Mouse (Mus musculus): ENCODE results near the gene Card19. TPM values are rescaled to one million over a fixed set of nuclear protein-coding genes. Genes with fewer than 3 reads are reported as not detected.

The Card19 gene
- polyA plus RNA-seq, 1 experiment from 2014 or later = 16.1 TPM

GRCm38 (mm10) chr13:49190876-49191672 is 24.8 kb downstream of the Card19 start:
- H3K9ac ChIP-seq = no peak overlapping the region

GRCm38 (mm10) chr13:49189970-49190870 is 25.6 kb downstream of the Card19 start:
- Histone ChIP-seq H3K4me3 (no peak overlapping the region), H3K9ac (no peak overlapping the region), H3K27ac (no peak overlapping the region), H3K36me3 (ENCODE audit: poor library complexity, severe bottlenecking) (no peaks in the 10 kb centered on the region), H3K9me3 (replicated peaks) (no peaks in the 10 kb centered on the region), H3K27me3 (peaks cover 8% of the 10 kb centered on the region; the same call in 1 of the 2 replicates), H3K4me1 (peaks cover 39% of the 10 kb centered on the region), H3K4me2 (no peak overlapping the region)
- ATAC-seq = no peak
- 82% methylated on average over 12 of the region's 12 CpGs for WGBS

More at GRCm38 (mm10) chr13:49190876-49191672, 24.8 kb downstream of the Card19 start:
- H3K4me1 ChIP-seq = peaks cover 39% of the 10 kb centered on the region
- H3K9me3 ChIP-seq (replicated peaks) = no peaks in the 10 kb centered on the region
- H3K4me3 ChIP-seq = no peak overlapping the region
- peaks cover 8% of the 10 kb centered on the region; the same call in 1 of the 2 replicates for H3K27me3 ChIP-seq
- 0 out of 2 replicates have a peak, but pooled peaks cover under 1% of the 10 kb centered on the region for H3K36me3 ChIP-seq (ENCODE audit: poor library complexity, severe bottlenecking)
- no peak overlapping the region for H3K27ac ChIP-seq
- ATAC-seq = no peak
- 90% methylated on average over 7 of the region's 7 CpGs for WGBS
- no peak overlapping the region for H3K4me2 ChIP-seq

GRCm38 (mm10) chr13:49188966-49189360 is 26.9 kb downstream of the Card19 start:
- no peak for ATAC-seq

GRCm38 (mm10) chr13:49188219-49188965 is 27.4 kb downstream of the Card19 start:
- Histone ChIP-seq H3K27ac (no peak overlapping the region), H3K4me1 (peaks cover 39% of the 10 kb centered on the region), H3K27me3 (peaks cover 8% of the 10 kb centered on the region; the same call in 1 of the 2 replicates), H3K4me2 (peak overlapping the region; percentile 99), H3K4me3 (peak overlapping the region; percentile 67), H3K9me3 (replicated peaks) (no peaks in the 10 kb centered on the region), H3K9ac (peak overlapping the region; percentile 74), H3K36me3 (ENCODE audit: poor library complexity, severe bottlenecking) (no peaks in the 10 kb centered on the region)
- no peak for ATAC-seq
- 31% methylated on average over 15 of the region's 15 CpGs for WGBS

More at GRCm38 (mm10) chr13:49188966-49189360, 26.9 kb downstream of the Card19 start:
- H3K27ac ChIP-seq = no peak overlapping the region
- no peak overlapping the region for H3K4me3 ChIP-seq
- H3K36me3 ChIP-seq (ENCODE audit: poor library complexity, severe bottlenecking) = no peaks in the 10 kb centered on the region
- H3K4me1 ChIP-seq = peaks cover 39% of the 10 kb centered on the region
- H3K9ac ChIP-seq = 0 out of 2 replicates have a peak overlapping the region, but pooled peaks have one; percentile 2
- no peaks in the 10 kb centered on the region for H3K9me3 ChIP-seq (replicated peaks)
- peak overlapping the region; percentile 99; the same call in 1 of the 2 replicates for H3K4me2 ChIP-seq
- WGBS = 57% methylated on average over 2 of the region's 2 CpGs
- peaks cover 8% of the 10 kb centered on the region; the same call in 1 of the 2 replicates for H3K27me3 ChIP-seq

GRCm38 (mm10) chr13:49187288-49188218 is 28.3 kb downstream of the Card19 start, which contains the start of gene Ninj1:
Ninj1 (plus strand) TSS chr13:49187485.
- Histone ChIP-seq H3K27ac (no peak within 1 kb of the TSS), H3K9ac (peak within 1 kb of the TSS; percentile 74), H3K4me2 (peak within 1 kb of the TSS; percentile 99), H3K9me3 (replicated peaks) (no peaks in the 10 kb centered on the region), H3K4me1 (peaks cover 37% of the 10 kb centered on the region), H3K4me3 (peak within 1 kb of the TSS; percentile 67), H3K27me3 (peaks cover 8% of the 10 kb centered on the region; the same call in 1 of the 2 replicates), H3K36me3 (ENCODE audit: poor library complexity, severe bottlenecking) (no peaks in the 10 kb centered on the region)
- peak; percentile 94 for ATAC-seq
- WGBS = under 1% methylated on average over 61 of the region's 87 CpGs

- Histone ChIP-seq H3K4me3 (peak overlapping the region; percentile 67), H3K9ac (peak overlapping the region; percentile 74), H3K4me1 (peaks cover 30% of the 10 kb centered on the region), H3K4me2 (peak overlapping the region; percentile 99), H3K9me3 (replicated peaks) (no peaks in the 10 kb centered on the region), H3K27ac (no peak overlapping the region), H3K27me3 (peaks cover 8% of the 10 kb centered on the region; the same call in 1 of the 2 replicates), H3K36me3 (ENCODE audit: poor library complexity, severe bottlenecking) (no peaks in the 10 kb centered on the region)
- 15% methylated on average over 11 of the region's 11 CpGs for WGBS
- peak; percentile 12 for ATAC-seq
These were observed 29.0 kb downstream of the Card19 start for GRCm38 (mm10) chr13:49186798-49187287.

- H3K9ac ChIP-seq = no peak overlapping the region
- no peaks in the 10 kb centered on the region for H3K36me3 ChIP-seq (ENCODE audit: poor library complexity, severe bottlenecking)
- peaks cover 32% of the 10 kb centered on the region for H3K4me1 ChIP-seq
- no peaks in the 10 kb centered on the region for H3K9me3 ChIP-seq (replicated peaks)
- no peak overlapping the region for H3K4me3 ChIP-seq
- no peak overlapping the region for H3K4me2 ChIP-seq
- ATAC-seq = no peak
- 74% methylated on average over 5 of the region's 5 CpGs for WGBS
- peaks cover 5% of the 10 kb centered on the region; the same call in 1 of the 2 replicates for H3K27me3 ChIP-seq
- no peak overlapping the region for H3K27ac ChIP-seq
These were observed 32.2 kb downstream of the Card19 start for GRCm38 (mm10) chr13:49183646-49184045.

GRCm38 (mm10) chr13:49183161-49183560 is 32.7 kb downstream of the Card19 start:
- Histone ChIP-seq H3K27ac (no peak overlapping the region), H3K9ac (no peak overlapping the region), H3K36me3 (ENCODE audit: poor library complexity, severe bottlenecking) (no peaks in the 10 kb centered on the region), H3K27me3 (no peaks in the 10 kb centered on the region), H3K9me3 (replicated peaks) (no peaks in the 10 kb centered on the region), H3K4me3 (no peak overlapping the region), H3K4me1 (peaks cover 32% of the 10 kb centered on the region), H3K4me2 (no peak overlapping the region)
- WGBS = 61% methylated on average over 5 of the region's 5 CpGs
- no peak for ATAC-seq

- H3K36me3 ChIP-seq (ENCODE audit: poor library complexity, severe bottlenecking) = no peaks in the 10 kb centered on the region
- H3K9me3 ChIP-seq (replicated peaks) = no peaks in the 10 kb centered on the region
- 93% methylated on average over 3 of the region's 3 CpGs for WGBS
- H3K9ac ChIP-seq = no peak overlapping the region
- no peak for ATAC-seq
- H3K4me3 ChIP-seq = no peak overlapping the region
- peaks cover 19% of the 10 kb centered on the region for H3K4me1 ChIP-seq
- no peaks in the 10 kb centered on the region for H3K27me3 ChIP-seq
- H3K27ac ChIP-seq = no peak overlapping the region
- no peak overlapping the region for H3K4me2 ChIP-seq
These were observed 34.3 kb downstream of the Card19 start for GRCm38 (mm10) chr13:49181411-49181984.

- Histone ChIP-seq H3K27me3 (no peaks in the 10 kb centered on the region), H3K9ac (no peak overlapping the region), H3K4me3 (no peak overlapping the region), H3K27ac (no peak overlapping the region), H3K36me3 (ENCODE audit: poor library complexity, severe bottlenecking) (no peaks in the 10 kb centered on the region), H3K4me2 (no peak overlapping the region), H3K9me3 (replicated peaks) (no peaks in the 10 kb centered on the region), H3K4me1 (peaks cover 16% of the 10 kb centered on the region)
- no peak for ATAC-seq
- WGBS = 70% methylated on average over 1 of the region's 1 CpGs
These were observed 35.1 kb downstream of the Card19 start for GRCm38 (mm10) chr13:49180691-49181090.
